Mouse (Mus musculus): ENCODE results near the gene Pcid2.
"Not testable (repeated sequence)": the region's sequence is repeated elsewhere in the genome, so short reads cannot be mapped to it uniquely, and the experiment has no call there.

Pcid2 gene

GRCm38 (mm10) chr8:13075579-13075978 is 29.7 kb downstream of the Pcid2 start:
- DNase-seq (ENCODE audit: low spot score): not testable (repeated sequence)

- no peak for DNase-seq (ENCODE audit: low spot score)
These were observed 30.2 kb downstream of the Pcid2 start for GRCm38 (mm10) chr8:13075044-13075443.

DNA sequence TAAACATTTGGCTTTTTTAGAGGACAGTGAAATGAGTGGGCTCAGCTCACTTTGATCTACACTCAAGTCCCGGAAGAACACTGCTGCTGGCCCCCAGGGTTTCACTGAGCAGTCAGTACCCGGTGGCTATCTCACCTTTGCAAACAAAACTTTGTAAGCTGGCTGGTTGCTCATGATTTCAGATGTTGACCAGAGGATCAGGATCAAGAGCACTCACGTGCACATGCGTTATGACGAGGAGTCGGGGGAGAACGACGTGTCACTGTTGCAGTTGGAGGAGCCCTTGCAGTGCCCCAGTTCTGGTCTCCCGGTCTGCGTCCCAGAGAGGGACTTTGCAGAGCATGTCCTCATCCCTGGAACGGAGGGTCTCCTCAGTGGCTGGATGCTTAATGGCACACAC is 32.0 kb downstream of the Pcid2 start:
- DNase-seq (ENCODE audit: low spot score): no peak

- DNase-seq (ENCODE audit: low spot score): no peak
These were observed 42.1 kb downstream of the Pcid2 start for GRCm38 (mm10) chr8:13063112-13063511.

DNA sequence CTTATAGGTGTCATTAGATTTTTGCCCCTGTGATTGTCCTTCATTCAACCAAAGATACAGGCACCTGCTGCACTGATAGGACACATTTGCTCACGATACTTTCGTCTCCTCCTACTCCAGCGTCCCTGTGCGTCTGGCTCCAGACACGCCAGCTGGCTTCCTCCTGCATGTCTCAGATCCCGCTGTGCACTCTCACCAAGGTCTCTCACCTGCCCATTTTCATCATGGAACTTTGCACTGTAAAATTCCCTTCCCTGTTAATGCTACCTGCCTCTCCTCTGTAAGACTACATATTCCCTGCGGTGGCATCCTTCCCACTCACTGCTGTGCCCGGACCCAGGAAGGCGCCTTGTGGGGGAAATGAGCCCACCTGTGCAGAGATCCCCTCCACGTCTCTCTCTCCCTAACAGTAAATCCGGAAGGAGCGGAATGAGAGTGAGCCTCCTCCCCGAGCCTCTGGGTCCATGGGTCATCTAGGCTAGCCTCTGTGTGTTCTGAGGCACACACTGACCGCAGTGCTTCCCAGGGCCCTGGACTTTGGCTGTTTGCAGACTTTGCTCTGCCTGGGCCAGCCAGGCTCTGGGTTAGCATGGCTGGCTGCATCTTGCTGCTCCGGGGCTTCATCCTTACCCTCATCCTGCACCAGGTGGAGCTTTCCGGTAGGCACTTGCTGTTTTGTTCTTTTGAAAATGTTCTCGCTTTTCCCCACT is 44.7 kb downstream of the Pcid2 start, which contains the start of gene Proz:
Gene Proz (plus strand): TSS at position 474 of the 710 bp plus-strand sequence.
- DNase-seq (ENCODE audit: low spot score): no peak

DNA sequence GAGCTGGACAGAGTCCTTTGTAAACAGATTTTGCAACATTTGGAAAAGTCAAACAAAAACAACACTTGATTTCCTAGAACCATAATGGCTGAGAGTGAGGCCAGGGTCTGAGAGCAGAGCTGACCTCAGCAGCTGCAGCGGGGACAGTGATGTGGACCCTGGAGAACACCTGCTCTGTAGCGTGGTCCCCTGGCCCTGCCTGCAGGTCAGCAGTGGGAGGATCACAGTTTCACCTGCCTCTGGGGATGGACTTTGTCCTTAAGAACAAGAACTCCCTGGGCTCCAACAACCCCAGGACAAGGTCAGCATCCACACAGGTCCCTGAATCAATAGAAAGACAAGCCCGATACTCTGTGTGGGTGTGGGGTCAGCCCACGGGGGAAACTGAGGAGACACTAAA is 47.9 kb downstream of the Pcid2 start:
- no peak for DNase-seq (ENCODE audit: low spot score)

- no peak for DNase-seq (ENCODE audit: low spot score)
These were observed 54.7 kb downstream of the Pcid2 start for GRCm38 (mm10) chr8:13050550-13050949.

DNA sequence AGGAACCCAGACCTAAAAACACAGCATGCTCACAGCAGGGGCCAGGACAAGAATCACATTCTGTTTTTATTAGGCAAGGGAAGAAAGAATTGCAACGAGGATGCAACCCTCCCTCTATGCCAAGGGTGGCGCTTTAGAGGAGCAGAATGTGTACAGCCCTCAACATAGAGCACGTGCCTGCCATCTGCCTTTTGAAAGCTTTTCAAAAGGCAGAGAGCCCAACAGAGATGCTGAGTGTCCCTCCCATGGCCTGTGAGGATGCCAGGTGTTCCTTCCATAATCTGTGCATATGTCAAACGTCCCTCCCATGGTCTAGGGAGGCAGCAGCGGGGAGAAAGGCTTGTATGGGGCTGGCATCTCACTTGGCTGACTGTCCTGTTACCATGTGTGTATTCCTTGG is 57.6 kb downstream of the Pcid2 start:
- DNase-seq (ENCODE audit: low spot score): no peak

DNA sequence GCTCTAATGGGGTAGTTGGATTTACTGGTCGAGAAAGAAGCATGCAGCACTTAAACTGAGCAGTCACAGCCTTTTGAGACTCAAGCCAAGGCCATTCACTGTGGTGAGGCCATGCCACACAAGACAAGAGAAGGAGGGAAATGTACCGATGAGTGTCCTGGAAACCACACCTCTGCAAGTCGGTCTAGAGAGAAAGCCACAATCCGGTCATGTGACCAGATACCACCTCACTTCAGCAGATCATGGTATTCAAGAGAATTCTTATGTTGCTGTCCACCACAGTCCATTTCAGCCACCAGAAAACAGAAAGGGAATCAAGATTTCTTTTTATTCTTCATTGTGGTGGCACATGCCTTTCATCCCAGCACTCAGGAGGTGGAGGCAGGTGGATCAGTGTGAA is 63.8 kb downstream of the Pcid2 start:
- DNase-seq (ENCODE audit: low spot score): no peak

DNA sequence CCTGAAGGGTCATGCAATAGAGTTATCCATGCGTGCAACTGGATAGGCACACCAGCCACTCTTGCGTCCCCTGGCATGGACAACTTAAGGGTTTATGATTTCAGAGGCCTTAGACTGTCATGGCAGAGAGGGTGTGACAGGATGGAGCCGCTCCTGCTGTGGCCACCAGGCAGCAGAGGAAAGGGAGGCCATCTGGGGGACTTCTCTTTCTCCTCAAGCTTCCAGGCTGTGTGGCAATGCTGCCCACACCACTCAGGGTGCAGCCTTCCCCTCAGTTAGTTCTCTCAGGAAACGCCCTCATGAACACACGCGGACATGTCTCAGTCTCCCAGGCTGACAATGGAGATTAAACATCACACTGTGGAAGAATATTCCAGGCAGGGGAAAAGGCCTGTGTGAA is 66.2 kb downstream of the Pcid2 start:
- no peak for DNase-seq (ENCODE audit: low spot score)

DNA sequence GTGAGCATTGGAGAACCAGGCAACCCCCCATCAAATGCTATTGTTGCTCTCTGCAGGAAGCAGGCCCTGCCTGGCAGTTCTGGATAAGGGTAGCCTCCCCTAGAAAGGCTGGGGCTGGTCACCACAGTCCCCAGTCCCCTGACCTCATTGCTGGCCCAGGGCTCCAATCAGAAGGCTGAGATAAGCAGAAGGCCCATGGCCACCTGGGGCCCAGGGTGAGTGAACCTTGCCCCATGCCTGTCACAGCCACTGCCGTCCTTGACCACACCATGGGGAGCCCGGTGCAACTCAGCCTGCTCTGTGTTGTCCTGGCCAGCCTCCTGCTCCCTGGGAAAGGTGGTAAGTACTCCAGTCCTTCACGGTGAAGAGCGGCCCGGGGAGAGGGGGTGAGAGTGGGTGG is 67.7 kb downstream of the Pcid2 start:
- DNase-seq (ENCODE audit: low spot score): no peak

DNA sequence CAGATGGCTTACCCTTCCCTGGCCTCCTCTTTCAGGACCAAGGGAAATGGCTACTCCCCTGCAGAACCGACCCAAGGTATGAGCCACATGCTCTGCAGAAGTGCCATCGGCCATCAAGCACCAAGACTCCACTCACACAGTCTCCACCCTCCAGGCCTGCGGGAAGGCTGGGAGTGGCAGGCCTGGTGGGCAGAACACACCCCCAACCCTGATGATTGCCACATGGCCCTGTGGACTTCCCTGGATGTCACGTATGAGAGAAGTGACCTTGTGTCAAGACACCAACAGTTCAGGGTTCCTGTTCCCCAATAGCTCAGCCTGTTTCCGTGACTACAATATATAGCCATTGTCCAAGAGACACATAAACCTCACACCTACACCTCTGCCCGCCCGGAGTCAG is 68.2 kb downstream of the Pcid2 start, which contains the start of gene F10:
Gene F10 (plus strand): TSS at position 294 of the 400 bp plus-strand sequence.
- no peak for DNase-seq (ENCODE audit: low spot score)

DNA sequence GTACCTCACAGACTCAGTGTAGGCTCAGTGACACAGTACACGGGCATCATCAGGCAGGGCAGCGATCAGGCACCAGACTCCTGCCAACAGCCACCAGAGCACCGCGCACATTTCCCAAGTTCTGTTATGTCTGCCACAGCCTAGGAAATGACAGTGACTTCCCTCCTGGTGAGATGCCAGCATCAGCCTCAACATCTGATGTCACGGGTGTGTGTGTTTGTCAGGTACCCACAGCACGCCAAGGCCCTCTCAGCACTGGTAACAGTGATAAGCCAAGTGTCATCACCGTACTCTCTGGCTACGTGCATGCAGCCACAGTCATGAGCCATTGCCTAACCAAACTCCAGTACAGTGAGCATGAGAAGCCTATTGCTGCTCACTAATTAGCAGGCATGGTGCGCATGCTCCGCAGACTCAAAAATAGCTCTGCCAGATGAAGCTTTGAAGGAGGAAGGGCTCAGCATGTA is 68.9 kb downstream of the Pcid2 start:
- DNase-seq (ENCODE audit: low spot score): no peak

GRCm38 (mm10) chr8:13028482-13028881 is 76.8 kb downstream of the Pcid2 start:
- DNase-seq (ENCODE audit: low spot score): no peak

- no peak for DNase-seq (ENCODE audit: low spot score)
These were observed 77.6 kb downstream of the Pcid2 start for GRCm38 (mm10) chr8:13027615-13028014.

All from ovary, postnatal 14 days (tissue).